Mouse (Mus musculus) myocyte (in vitro differentiated cells): ENCODE measurements around the gene Prlr. TPM values are rescaled to one million over a fixed set of nuclear protein-coding genes. Genes with fewer than 3 reads are reported as not detected.

Source experiments
- H3K27me3 ChIP-seq: one replicate; pipeline ENCODE4 v1.6.1; 2011; ENCODE audit not compliant: control insufficient read depth, insufficient read depth, insufficient read length
- H3K36me3 ChIP-seq: one replicate; pipeline ENCODE4 v1.6.1; 2011; ENCODE audit not compliant: control insufficient read depth, insufficient read depth
- H3K4me2 ChIP-seq: one replicate; pipeline ENCODE4 v1.6.1; 2011; ENCODE audit warnings: low read depth, control low read depth
- H3K4me3 ChIP-seq: one replicate; pipeline ENCODE4 v1.5.1; 2011; ENCODE audit warnings: mild to moderate bottlenecking, control low read depth, moderate library complexity
- H3K79me2 ChIP-seq: one replicate; pipeline ENCODE4 v1.6.1; 2011; ENCODE audit not compliant: control insufficient read depth, insufficient read depth
- H3ac ChIP-seq: one replicate; pipeline ENCODE4 v1.6.1; 2011; ENCODE audit not compliant: control insufficient read depth, insufficient read length
- CEBPB ChIP-seq: IDR thresholded peaks from 2 replicates; pipeline ENCODE4 v1.6.1; 2011; ENCODE audit warnings: mild to moderate bottlenecking, moderate library complexity; ENCODE audit not compliant: poor library complexity, insufficient read depth, severe bottlenecking
- E2F4 ChIP-seq: IDR thresholded peaks from one replicate; pipeline ENCODE4 v1.6.1; 2011; ENCODE audit warnings: mild to moderate bottlenecking, control low read depth, moderate library complexity; ENCODE audit not compliant: insufficient read depth
- MAX ChIP-seq: IDR thresholded peaks from one replicate; pipeline ENCODE4 v1.6.1; 2011; ENCODE audit warnings: low read depth, mild to moderate bottlenecking, control low read depth
- MYOD1 ChIP-seq, 3 experiments: IDR thresholded peaks; one replicate each; pipeline ENCODE4 v1.6.1; 2011; ENCODE audit warnings: control low read depth in 2 of 3, low read depth in 2 of 3, mild to moderate bottlenecking in 2 of 3, moderate library complexity in 1 of 3; ENCODE audit not compliant: insufficient read length in 2 of 3, control insufficient read depth in 1 of 3
- MYOG ChIP-seq, 3 experiments: IDR thresholded peaks; one replicate each; pipeline ENCODE4 v1.6.1; 2011; ENCODE audit warnings: control low read depth in 2 of 3, low read depth in 2 of 3, mild to moderate bottlenecking in 2 of 3; ENCODE audit not compliant: insufficient read length in 2 of 3, control insufficient read depth in 1 of 3, insufficient read depth in 1 of 3
- POLR2A ChIP-seq: IDR thresholded peaks from one replicate; pipeline ENCODE4 v1.6.1; 2011; ENCODE audit warnings: low read depth, mild to moderate bottlenecking, control low read depth, moderate library complexity; ENCODE audit not compliant: insufficient read length
- POLR2AphosphoS2 ChIP-seq: IDR thresholded peaks from one replicate; pipeline ENCODE4 v1.6.1; 2011; ENCODE audit warnings: low read depth, control low read depth; ENCODE audit not compliant: insufficient read length
- REST ChIP-seq: IDR thresholded peaks from one replicate; pipeline ENCODE4 v1.6.1; 2011; ENCODE audit warnings: mild to moderate bottlenecking, control low read depth, moderate library complexity; ENCODE audit not compliant: insufficient read depth, insufficient read length
- SRF ChIP-seq: IDR thresholded peaks from one replicate; pipeline ENCODE4 v1.6.1; 2011; ENCODE audit warnings: low read depth; ENCODE audit not compliant: control insufficient read depth, insufficient read length
- TCF12 ChIP-seq: IDR thresholded peaks from one replicate; pipeline ENCODE4 v1.6.1; 2011; ENCODE audit warnings: mild to moderate bottlenecking, control low read depth; ENCODE audit not compliant: poor library complexity, insufficient read depth, severe bottlenecking
- TCF3 ChIP-seq: IDR thresholded peaks from one replicate; pipeline ENCODE4 v1.6.1; 2011; ENCODE audit warnings: low read depth, control low read depth; ENCODE audit not compliant: insufficient read length
- USF1 ChIP-seq: IDR thresholded peaks from one replicate; pipeline ENCODE4 v1.6.1; 2011; ENCODE audit warnings: low read depth, mild to moderate bottlenecking, control low read depth, moderate library complexity
- polyA plus RNA-seq: library from polyadenylated mRNA; unstranded; fragments of >200 nt; fragmentation: generic; extraction: Trizol; gene quantifications from one replicate; pipeline ENCODE4 v1.2.1, GENCODE M21; 2012; ENCODE audit warnings: missing spikeins

Gene Prlr
- polyA plus RNA-seq, 1 experiment: not detected

DNA sequence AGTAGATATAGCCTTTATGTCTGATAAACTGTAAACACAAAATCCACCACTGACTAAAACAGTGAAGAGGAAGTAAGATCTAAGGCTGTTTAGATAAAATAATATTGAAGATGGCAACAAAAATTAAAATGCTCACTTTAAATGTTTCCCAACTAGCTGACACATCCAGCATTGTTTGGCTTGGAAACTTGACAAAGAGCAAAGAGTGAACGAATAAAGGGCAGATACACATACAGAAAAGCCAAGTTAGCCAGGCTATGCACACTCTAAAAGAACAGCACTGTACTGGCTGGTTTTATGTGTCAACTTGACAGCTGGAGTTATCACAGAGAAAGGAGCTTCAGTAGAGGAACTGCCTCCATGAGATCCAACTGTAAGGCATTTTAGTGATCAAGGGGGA is 121.0 kb downstream of the Prlr start:
- no peak overlapping the region for H3ac ChIP-seq

DNA sequence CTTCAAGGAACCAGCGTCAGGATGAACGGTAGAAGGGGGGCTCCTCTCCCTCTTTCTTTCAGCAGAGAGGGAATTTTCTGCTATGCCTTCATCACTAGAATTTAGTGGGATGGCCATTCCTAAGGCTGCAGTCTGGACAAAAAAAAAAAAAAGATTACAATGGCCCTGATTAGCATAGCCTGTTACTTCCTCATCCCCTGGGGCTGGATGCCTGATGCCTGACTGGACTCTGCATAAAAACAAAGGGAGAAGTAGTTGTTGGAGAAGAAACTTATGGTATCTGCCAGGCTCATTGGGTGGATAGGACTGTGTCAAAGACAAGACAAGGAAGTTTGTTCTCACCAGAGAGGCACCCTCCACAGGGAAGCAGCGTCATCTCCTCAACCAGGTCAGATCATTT is 122.4 kb downstream of the Prlr start:
- Histone ChIP-seq H3ac (no peak overlapping the region), H3K4me2 (no peak overlapping the region), H3K27me3 (no peaks in the 10 kb centered on the region), H3K4me3 (no peak overlapping the region), H3K79me2 (no peaks in the 10 kb centered on the region), H3K36me3 (no peaks in the 10 kb centered on the region)
- TF ChIP-seq MAX: no peak
- no peak for TF ChIP-seq E2F4
- no peak for TF ChIP-seq POLR2A
- no peak for TF ChIP-seq CEBPB
- TF ChIP-seq REST: no peak
- no peak for TF ChIP-seq POLR2AphosphoS2
- no peak for TF ChIP-seq TCF3
- no peak for TF ChIP-seq MYOD1 (IDR thresholded peaks at IDR 0.05; ENCODE audit: control insufficient read depth in 1 of 3, insufficient read length in 2 of 3, low read depth in 2 of 3)
- TF ChIP-seq SRF: no peak
- TF ChIP-seq MYOG (IDR thresholded peaks at IDR 0.05; ENCODE audit: control insufficient read depth in 1 of 3, insufficient read depth in 1 of 3, insufficient read length in 2 of 3, low read depth in 2 of 3): no peak
- TF ChIP-seq TCF12: no peak
- TF ChIP-seq USF1: no peak

More for the DNA sequence above, 121.0 kb downstream of the Prlr start:
- Histone ChIP-seq H3K27me3 (no peaks in the 10 kb centered on the region), H3K4me2 (no peak overlapping the region), H3K36me3 (no peaks in the 10 kb centered on the region), H3K79me2 (no peaks in the 10 kb centered on the region), H3K4me3 (no peak overlapping the region)
- no peak for TF ChIP-seq MYOG (IDR thresholded peaks at IDR 0.05; ENCODE audit: control insufficient read depth in 1 of 3, insufficient read depth in 1 of 3, insufficient read length in 2 of 3, low read depth in 2 of 3)
- TF ChIP-seq SRF: no peak
- no peak for TF ChIP-seq CEBPB
- TF ChIP-seq MYOD1 (IDR thresholded peaks at IDR 0.05; ENCODE audit: control insufficient read depth in 1 of 3, insufficient read length in 2 of 3, low read depth in 2 of 3): no peak
- TF ChIP-seq TCF12: no peak
- no peak for TF ChIP-seq USF1

DNA sequence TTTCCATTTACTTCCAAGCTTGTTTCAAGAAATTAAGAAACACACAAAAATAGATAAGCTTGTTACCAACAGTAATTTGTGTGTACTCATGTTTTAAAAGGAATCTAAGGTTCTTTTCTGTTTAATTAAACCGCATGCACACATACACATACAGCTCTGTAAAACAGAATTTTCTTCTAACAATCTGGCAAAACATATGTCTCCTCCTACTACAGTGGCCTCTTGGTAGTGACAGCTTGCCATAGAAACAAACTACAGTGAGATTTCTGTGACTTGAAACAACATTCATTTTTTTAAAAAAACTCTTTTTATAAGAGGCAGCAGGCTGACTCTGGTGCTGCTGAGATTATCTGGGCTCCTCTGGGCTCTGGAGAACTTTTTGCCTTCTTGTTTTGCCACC is 129.4 kb downstream of the Prlr start:
- Histone ChIP-seq H3K27me3 (no peaks in the 10 kb centered on the region), H3K36me3 (no peaks in the 10 kb centered on the region), H3K79me2 (no peaks in the 10 kb centered on the region), H3K4me3 (no peak overlapping the region), H3ac (no peak overlapping the region), H3K4me2 (no peak overlapping the region)
- TF ChIP-seq E2F4 (no peak), POLR2A (no peak), USF1 (no peak), MAX (no peak)

DNA sequence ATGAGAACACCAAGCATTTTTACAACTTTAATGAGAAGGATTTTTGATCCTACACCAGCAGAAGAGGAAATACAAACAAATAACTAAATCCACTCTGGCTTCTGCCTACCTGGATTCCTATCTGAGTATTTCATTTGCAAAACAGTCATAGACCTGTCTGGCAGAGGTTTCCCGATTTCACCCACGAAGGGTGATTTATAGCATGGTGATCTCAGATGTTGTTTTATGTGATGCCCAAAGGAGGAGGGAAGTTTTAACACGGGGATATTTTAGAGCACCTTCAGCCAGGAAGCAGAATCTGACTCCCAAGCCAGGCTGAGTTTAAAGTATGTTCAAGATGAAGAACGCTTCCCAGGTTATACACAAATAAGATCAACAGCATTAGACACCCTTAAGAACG is 134.8 kb downstream of the Prlr start:
- no peak overlapping the region for H3ac ChIP-seq
- no peak overlapping the region for H3K4me3 ChIP-seq
- H3K79me2 ChIP-seq: no peaks in the 10 kb centered on the region
- no peaks in the 10 kb centered on the region for H3K36me3 ChIP-seq
- no peaks in the 10 kb centered on the region for H3K27me3 ChIP-seq
- TF ChIP-seq REST (no peak), CEBPB (no peak), MAX (no peak)
- no peak overlapping the region for H3K4me2 ChIP-seq

DNA sequence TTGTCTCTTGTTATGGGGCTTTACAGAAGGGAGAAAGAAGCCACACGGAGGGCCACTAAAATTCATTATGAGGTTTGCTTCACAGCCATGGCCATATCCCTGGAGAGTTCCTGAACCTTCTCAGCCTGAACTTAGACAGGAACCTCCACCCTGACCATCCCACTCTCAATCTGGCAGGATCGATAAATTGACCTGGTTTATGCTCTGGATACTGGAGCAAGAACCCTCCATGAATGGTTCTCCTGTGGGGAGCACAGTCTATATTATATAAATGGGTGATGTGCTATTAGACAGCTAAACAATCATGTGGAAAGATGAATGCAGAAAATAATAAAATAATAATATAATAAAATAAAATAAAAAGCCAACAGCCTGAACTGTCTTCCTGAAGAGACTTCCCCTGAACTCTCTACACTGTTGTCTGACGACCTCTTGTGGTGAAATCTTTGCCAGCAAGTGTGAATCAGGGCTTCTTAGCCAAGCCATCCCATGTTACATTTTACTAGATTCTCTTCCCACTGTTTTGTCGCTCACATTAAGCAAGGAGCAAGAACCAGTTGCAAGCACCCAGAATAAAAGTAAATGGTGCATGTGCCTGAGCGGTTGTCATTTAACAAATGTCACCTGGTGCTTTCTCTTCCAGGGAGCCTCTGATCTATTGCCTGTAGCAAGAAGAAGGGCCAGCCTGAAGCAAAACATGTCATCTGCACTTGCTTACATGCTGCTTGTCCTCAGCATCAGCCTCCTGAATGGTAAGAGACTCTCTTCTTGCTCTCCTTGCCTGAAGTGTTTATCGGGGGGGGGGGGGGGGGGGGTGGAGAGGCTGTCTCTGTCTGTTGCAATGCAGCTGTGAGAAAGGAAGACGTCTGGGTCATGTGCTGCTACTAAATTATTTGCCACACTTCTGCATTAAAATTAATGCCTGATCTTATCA is 136.8 kb downstream of the Prlr start:
- Histone ChIP-seq H3K4me3 (no peak overlapping the region), H3ac (no peak overlapping the region), H3K79me2 (no peaks in the 10 kb centered on the region), H3K27me3 (no peaks in the 10 kb centered on the region), H3K4me2 (no peak overlapping the region), H3K36me3 (no peaks in the 10 kb centered on the region)
- no peak for TF ChIP-seq POLR2A
- TF ChIP-seq MYOG (IDR thresholded peaks at IDR 0.05; ENCODE audit: control insufficient read depth in 1 of 3, insufficient read depth in 1 of 3, insufficient read length in 2 of 3, low read depth in 2 of 3): no peak
- no peak for TF ChIP-seq TCF3
- no peak for TF ChIP-seq REST
- TF ChIP-seq TCF12: no peak
- TF ChIP-seq USF1: no peak
- TF ChIP-seq CEBPB: no peak
- TF ChIP-seq MAX: no peak
- no peak for TF ChIP-seq E2F4
- no peak for TF ChIP-seq POLR2AphosphoS2
